Mouse (Mus musculus) kidney, postnatal 25 days (tissue): Measurements from ENCODE around the gene Csnk2b.
A peak's percentile ranks its signal among the peaks of the same experiment; 100 is the strongest.

Source experiments
- DNase-seq, 2 experiments: peaks; one replicate each; pipeline ENCODE4 v3.0.0; 2021; ENCODE audit warnings: mixed read lengths in 2 of 2

The Csnk2b gene

GRCm38 (mm10) chr17:35121871-35122303, at the start of gene Csnk2b:
Csnk2b (minus strand) TSS chr17:35122053.
- DNase-seq = peak; percentile 57 to 60

- peak in 1 of 2 experiments; percentile 53 for DNase-seq
These were observed 46.8 kb upstream of the Csnk2b start for GRCm38 (mm10) chr17:35168541-35169207.

GRCm38 (mm10) chr17:35167794-35168193, 45.9 kb upstream of the Csnk2b start:
- DNase-seq = no peak

- DNase-seq = peak; percentile 80 to 90
These were observed 44.6 kb upstream of the Csnk2b start for GRCm38 (mm10) chr17:35166352-35167035.

GRCm38 (mm10) chr17:35165451-35166155, 43.8 kb upstream of the Csnk2b start:
- no peak for DNase-seq

GRCm38 (mm10) chr17:35164568-35165450, 43.0 kb upstream of the Csnk2b start, which contains the start of gene Prrc2a:
Prrc2a (minus strand) TSS chr17:35164897.
- DNase-seq = peak; percentile 98 to 99

- no peak for DNase-seq
These were observed 42.3 kb upstream of the Csnk2b start for GRCm38 (mm10) chr17:35164218-35164567.

GRCm38 (mm10) chr17:35163326-35164081, 41.7 kb upstream of the Csnk2b start:
- DNase-seq = no peak

- DNase-seq = peak; percentile 53 to 71
These were observed 40.9 kb upstream of the Csnk2b start for GRCm38 (mm10) chr17:35162730-35163129.

GRCm38 (mm10) chr17:35162121-35162520, 40.3 kb upstream of the Csnk2b start:
- no peak for DNase-seq

GRCm38 (mm10) chr17:35161421-35161820, 39.6 kb upstream of the Csnk2b start:
- no peak for DNase-seq

GRCm38 (mm10) chr17:35159638-35160037, 37.8 kb upstream of the Csnk2b start:
- no peak for DNase-seq

- DNase-seq = no peak
These were observed 37.2 kb upstream of the Csnk2b start for GRCm38 (mm10) chr17:35158850-35159593.

GRCm38 (mm10) chr17:35157661-35158175, 35.9 kb upstream of the Csnk2b start:
- DNase-seq = peak in 1 of 2 experiments; percentile 61

- DNase-seq = no peak
These were observed 35.4 kb upstream of the Csnk2b start for GRCm38 (mm10) chr17:35157254-35157653.

- DNase-seq = no peak
These were observed 34.8 kb upstream of the Csnk2b start for GRCm38 (mm10) chr17:35156461-35157200.

GRCm38 (mm10) chr17:35155451-35155850, 33.6 kb upstream of the Csnk2b start:
- no peak for DNase-seq

GRCm38 (mm10) chr17:35154616-35155015, 32.8 kb upstream of the Csnk2b start:
- no peak for DNase-seq

- DNase-seq = no peak
These were observed 32.1 kb upstream of the Csnk2b start for GRCm38 (mm10) chr17:35153931-35154330.

- no peak for DNase-seq
These were observed 31.2 kb upstream of the Csnk2b start for GRCm38 (mm10) chr17:35153077-35153476.
